Mouse (Mus musculus): ENCODE measurements at regions not wholly inside any gene's neighbourhood (a gene's known extent, or its start where the extent isn't known, plus 50 kb on each side); places are given as distances from the start of the nearest gene placed in this dataset.

- no peak overlapping the region for H3K9ac ChIP-seq (ENCODE audit: insufficient read depth, low read depth)
- H3K36me3 ChIP-seq (replicated peaks in 1 of 2; ENCODE audit: control insufficient read depth in 1 of 2, insufficient read depth in 1 of 2, low read length in 1 of 2), result no peaks in the 10 kb centered on the region
- H3K4me1 ChIP-seq (ENCODE audit: control insufficient read depth in 1 of 2, insufficient read depth in 2 of 2), result no peaks in the 10 kb centered on the region
- no peak overlapping the region for H3K4me2 ChIP-seq (ENCODE audit: insufficient read depth, low read depth, poor library complexity, severe bottlenecking)
- in situ Hi-C loops (cut with MboI; ENCODE audit: low pct_ligation_motif_present, low pct_unique_long_range_greater_than_20kb, low sequenced_read_pairs) (no loop called here), dilution Hi-C loops (cut with MboI; ENCODE audit: extremely low pct_ligation_motif_present, extremely low pct_unique_long_range_greater_than_20kb, low sequenced_read_pairs) (no loop called here)
- no peaks in the 10 kb centered on the region for H3K27me3 ChIP-seq (replicated peaks)
- no peaks in the 10 kb centered on the region for H3K79me2 ChIP-seq (replicated peaks; ENCODE audit: control insufficient read depth, extremely low read depth, insufficient read depth, poor library complexity, severe bottlenecking)
- H3K4me3 ChIP-seq (replicated peaks in 1 of 3; ENCODE audit: low read depth in 2 of 3, low read length in 2 of 3, poor library complexity in 1 of 3), result no peak overlapping the region
- DNase-seq (ENCODE audit: extremely low read depth), result no peak
- TF ChIP-seq SMC3 (IDR thresholded peaks at IDR 0.05; ENCODE audit: low read depth, low read length) (no peak), NELFE (IDR thresholded peaks at IDR 0.05; ENCODE audit: low read depth, low read length) (no peak), MAFK (IDR thresholded peaks at IDR 0.05; ENCODE audit: insufficient replicate concordance, low read length) (no peak), MAX (IDR thresholded peaks at IDR 0.05; ENCODE audit: low read length) (no peak)
- H3K27ac ChIP-seq (ENCODE audit: insufficient read depth, low read depth), result no peak overlapping the region
- H3K9me3 ChIP-seq (replicated peaks; ENCODE audit: low read length), result peaks cover 7% of the 10 kb centered on the region
These were observed 63.1 kb upstream of the Cyp1b1 start for GRCm38 (mm10) chr17:79777874-79778395.

- in situ Hi-C loops (cut with MboI; ENCODE audit: low pct_ligation_motif_present, low pct_unique_long_range_greater_than_20kb, low sequenced_read_pairs) (no loop called here), dilution Hi-C loops (cut with MboI; ENCODE audit: extremely low pct_ligation_motif_present, extremely low pct_unique_long_range_greater_than_20kb, low sequenced_read_pairs) (no loop called here)
- Histone ChIP-seq H3K27ac (ENCODE audit: insufficient read depth, low read depth) (no peak overlapping the region), H3K9ac (ENCODE audit: insufficient read depth, low read depth) (no peak overlapping the region), H3K4me1 (ENCODE audit: control insufficient read depth in 1 of 2, insufficient read depth in 2 of 2) (no peaks in the 10 kb centered on the region), H3K27me3 (replicated peaks) (no peaks in the 10 kb centered on the region), H3K4me3 (replicated peaks in 1 of 3; ENCODE audit: low read depth in 2 of 3, low read length in 2 of 3, poor library complexity in 1 of 3) (no peak overlapping the region), H3K79me2 (replicated peaks; ENCODE audit: control insufficient read depth, extremely low read depth, insufficient read depth, poor library complexity, severe bottlenecking) (no peaks in the 10 kb centered on the region), H3K9me3 (replicated peaks; ENCODE audit: low read length) (peaks cover 7% of the 10 kb centered on the region), H3K4me2 (ENCODE audit: insufficient read depth, low read depth, poor library complexity, severe bottlenecking) (no peak overlapping the region), H3K36me3 (replicated peaks in 1 of 2; ENCODE audit: control insufficient read depth in 1 of 2, insufficient read depth in 1 of 2, low read length in 1 of 2) (no peaks in the 10 kb centered on the region)
- TF ChIP-seq IRF4 (IDR thresholded peaks at IDR 0.05; ENCODE audit: low read depth, low read length), result no peak
- TF ChIP-seq HCFC1 (IDR thresholded peaks at IDR 0.05; ENCODE audit: low read depth, low read length), result no peak
- TF ChIP-seq UBTF (IDR thresholded peaks at IDR 0.05; ENCODE audit: low read depth, low read length), result no peak
- TF ChIP-seq POLR2AphosphoS2 (IDR thresholded peaks at IDR 0.05; ENCODE audit: low read depth, low read length), result no peak
- no peak for TF ChIP-seq USF2 (conservative IDR thresholded peaks at IDR 0.05; ENCODE audit: low read depth, low read length)
- no peak for TF ChIP-seq SIN3A (IDR thresholded peaks at IDR 0.05; ENCODE audit: low read length)
- no peak for TF ChIP-seq NELFE (IDR thresholded peaks at IDR 0.05; ENCODE audit: low read depth, low read length)
- no peak for TF ChIP-seq USF1 (IDR thresholded peaks at IDR 0.05; ENCODE audit: low read depth, low read length)
- no peak for DNase-seq (ENCODE audit: extremely low read depth)
These were observed 61.3 kb upstream of the Cyp1b1 start for GRCm38 (mm10) chr17:79776177-79776576.

- Histone ChIP-seq H3K79me2 (replicated peaks; ENCODE audit: control insufficient read depth, extremely low read depth, insufficient read depth, poor library complexity, severe bottlenecking) (no peaks in the 10 kb centered on the region), H3K27me3 (replicated peaks) (no peaks in the 10 kb centered on the region), H3K9ac (ENCODE audit: insufficient read depth, low read depth) (no peak overlapping the region), H3K27ac (ENCODE audit: insufficient read depth, low read depth) (no peak overlapping the region), H3K4me1 (ENCODE audit: control insufficient read depth in 1 of 2, insufficient read depth in 2 of 2) (no peaks in the 10 kb centered on the region), H3K4me3 (replicated peaks in 1 of 3; ENCODE audit: low read depth in 2 of 3, low read length in 2 of 3, poor library complexity in 1 of 3) (no peak overlapping the region), H3K36me3 (replicated peaks in 1 of 2; ENCODE audit: control insufficient read depth in 1 of 2, insufficient read depth in 1 of 2, low read length in 1 of 2) (no peaks in the 10 kb centered on the region), H3K4me2 (ENCODE audit: insufficient read depth, low read depth, poor library complexity, severe bottlenecking) (no peak overlapping the region), H3K9me3 (replicated peaks; ENCODE audit: low read length) (no peaks in the 10 kb centered on the region)
- no peak for DNase-seq (ENCODE audit: extremely low read depth)
- dilution Hi-C loops (cut with MboI; ENCODE audit: extremely low pct_ligation_motif_present, extremely low pct_unique_long_range_greater_than_20kb, low sequenced_read_pairs), result no loop called here
- in situ Hi-C loops (cut with MboI; ENCODE audit: low pct_ligation_motif_present, low pct_unique_long_range_greater_than_20kb, low sequenced_read_pairs), result no loop called here
- no peak for TF ChIP-seq PAX5 (IDR thresholded peaks at IDR 0.05; ENCODE audit: low read length)
- TF ChIP-seq MAZ (IDR thresholded peaks at IDR 0.05; ENCODE audit: low read depth, low read length), result no peak
- TF ChIP-seq MAFK (IDR thresholded peaks at IDR 0.05; ENCODE audit: insufficient replicate concordance, low read length), result no peak
- no peak for TF ChIP-seq USF2 (conservative IDR thresholded peaks at IDR 0.05; ENCODE audit: low read depth, low read length)
- TF ChIP-seq KAT2A (IDR thresholded peaks at IDR 0.05; ENCODE audit: insufficient replicate concordance, low read length), result no peak
- no peak for TF ChIP-seq CHD2 (IDR thresholded peaks at IDR 0.05; ENCODE audit: low read length)
- TF ChIP-seq TBP (conservative IDR thresholded peaks at IDR 0.05; ENCODE audit: low read depth, low read length), result no peak
- TF ChIP-seq E2F4 (IDR thresholded peaks at IDR 0.05; ENCODE audit: insufficient replicate concordance, low read depth, low read length), result no peak
- TF ChIP-seq EP300 (IDR thresholded peaks at IDR 0.05; ENCODE audit: low read length), result no peak
- no peak for TF ChIP-seq CHD1 (IDR thresholded peaks at IDR 0.05; ENCODE audit: low read depth, low read length)
- no peak for TF ChIP-seq GABPA (IDR thresholded peaks at IDR 0.05; ENCODE audit: insufficient replicate concordance, low read depth, low read length)
- no peak for TF ChIP-seq BHLHE40 (IDR thresholded peaks at IDR 0.05; ENCODE audit: low read depth, low read length)
- TF ChIP-seq ZKSCAN1 (IDR thresholded peaks at IDR 0.05; ENCODE audit: borderline replicate concordance, low read depth, low read length), result no peak
- TF ChIP-seq JUND (conservative IDR thresholded peaks at IDR 0.05; ENCODE audit: low read depth, low read length), result no peak
- TF ChIP-seq MXI1 (IDR thresholded peaks at IDR 0.05; ENCODE audit: low read depth, low read length), result no peak
- TF ChIP-seq RAD21 (IDR thresholded peaks at IDR 0.05; ENCODE audit: low read depth, low read length), result no peak
- no peak for TF ChIP-seq SIN3A (IDR thresholded peaks at IDR 0.05; ENCODE audit: low read length)
- TF ChIP-seq ZNF384 (IDR thresholded peaks at IDR 0.05; ENCODE audit: low read depth, low read length), result no peak
- no peak for TF ChIP-seq ETS1 (conservative IDR thresholded peaks at IDR 0.05; ENCODE audit: low read depth, low read length)
These were observed 60.4 kb upstream of the Cyp1b1 start for GRCm38 (mm10) chr17:79775216-79775615.

All from CH12.LX (cell line).